Mouse (Mus musculus) natural killer cell, adult 2 months (primary cell): ENCODE results near the gene 2700081O15Rik.
"Not testable (repeated sequence)": the region's sequence is repeated elsewhere in the genome, so short reads cannot be mapped to it uniquely, and the experiment has no call there.

ENCODE experiments used
- DNase-seq, 2 experiments: peaks; one replicate each; pipeline ENCODE4 v3.0.0; 2022; ENCODE audit warnings: low spot score in 2 of 2

2700081O15Rik gene

GRCm38 (mm10) chr19:7416834-7417735 lies at the start of gene 2700081O15Rik:
TSS of gene 2700081O15Rik (plus strand) at chr19:7417625.
- DNase-seq = peak in 1 of 2 experiments; percentile 26

DNA sequence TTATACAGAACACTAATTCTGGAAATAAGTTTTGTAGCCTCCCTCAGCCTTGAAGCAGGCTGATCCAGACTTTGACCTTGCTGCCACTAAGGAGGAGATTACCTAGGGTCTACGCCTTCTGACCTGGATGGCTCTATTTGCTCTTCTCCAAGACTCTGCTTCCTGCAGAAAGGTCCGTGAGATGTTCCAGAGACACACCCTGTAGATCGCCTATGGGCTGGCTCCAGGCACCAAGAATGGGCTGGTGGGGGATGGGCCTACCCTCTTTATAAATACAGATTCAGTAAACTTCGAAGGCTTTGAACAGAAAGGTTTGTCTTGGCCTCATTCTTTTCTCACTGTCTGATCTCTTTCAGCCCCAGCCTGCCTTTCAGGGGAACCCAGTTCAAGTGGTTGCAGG lies 48.0 kb upstream of the 2700081O15Rik start:
- not testable (repeated sequence) for DNase-seq

DNA sequence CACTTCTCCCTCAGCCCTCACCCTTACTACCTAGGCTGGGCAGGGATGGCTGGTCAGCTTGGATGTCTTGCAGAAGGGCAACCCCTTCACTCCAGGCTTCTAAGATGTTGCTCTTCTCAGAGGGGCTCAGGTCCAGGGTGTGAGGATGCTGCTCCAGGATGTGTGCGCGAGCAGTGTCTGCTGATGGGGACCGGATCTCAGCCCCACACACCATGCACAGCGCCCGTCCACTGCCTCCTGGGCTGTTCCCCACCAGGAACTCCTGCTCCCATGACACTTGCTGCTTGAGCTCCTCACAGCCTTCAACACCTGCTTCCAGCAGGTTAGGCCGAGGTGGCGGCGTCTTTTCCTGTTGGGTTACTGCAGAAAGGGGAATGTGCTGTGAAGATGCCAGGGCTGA lies 42.9 kb upstream of the 2700081O15Rik start:
- no peak for DNase-seq

DNA sequence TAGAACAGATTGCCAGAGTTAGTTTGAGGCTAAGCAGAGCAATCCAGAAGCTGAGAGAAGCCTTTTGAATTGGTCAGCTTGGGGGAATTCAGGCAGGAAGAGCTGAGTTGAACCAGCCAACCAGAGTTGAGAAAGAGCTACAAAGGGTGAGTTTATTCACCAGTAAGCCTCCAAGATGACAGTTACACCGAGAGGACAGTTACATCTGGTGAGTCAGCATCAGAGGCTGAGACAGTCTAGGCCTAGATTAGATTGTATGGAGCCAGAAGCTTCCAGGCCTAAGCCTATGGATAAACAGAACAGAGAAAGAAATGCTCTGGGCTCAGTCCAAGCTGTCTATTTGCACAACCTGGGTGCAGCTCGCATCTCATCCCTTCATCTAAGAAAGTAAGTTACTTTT lies 39.8 kb upstream of the 2700081O15Rik start:
- DNase-seq = no peak

DNA sequence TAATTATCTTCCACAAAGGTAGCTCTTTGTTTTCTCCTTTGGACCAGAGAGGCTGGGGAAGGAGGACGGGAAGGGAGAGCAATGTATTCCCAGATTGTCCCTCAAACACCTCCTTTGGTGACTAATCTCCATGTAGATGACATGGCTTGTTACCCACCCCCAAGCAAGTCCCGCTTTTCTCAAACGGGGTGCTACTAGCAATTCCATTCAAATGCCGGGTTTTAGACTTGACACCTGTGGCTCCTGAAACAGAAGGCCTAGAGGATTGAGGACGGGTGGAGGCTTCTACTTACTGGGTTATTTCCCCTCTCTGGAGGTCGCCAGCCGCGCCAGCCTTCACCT lies 35.5 kb upstream of the 2700081O15Rik start:
- DNase-seq = no peak

DNA sequence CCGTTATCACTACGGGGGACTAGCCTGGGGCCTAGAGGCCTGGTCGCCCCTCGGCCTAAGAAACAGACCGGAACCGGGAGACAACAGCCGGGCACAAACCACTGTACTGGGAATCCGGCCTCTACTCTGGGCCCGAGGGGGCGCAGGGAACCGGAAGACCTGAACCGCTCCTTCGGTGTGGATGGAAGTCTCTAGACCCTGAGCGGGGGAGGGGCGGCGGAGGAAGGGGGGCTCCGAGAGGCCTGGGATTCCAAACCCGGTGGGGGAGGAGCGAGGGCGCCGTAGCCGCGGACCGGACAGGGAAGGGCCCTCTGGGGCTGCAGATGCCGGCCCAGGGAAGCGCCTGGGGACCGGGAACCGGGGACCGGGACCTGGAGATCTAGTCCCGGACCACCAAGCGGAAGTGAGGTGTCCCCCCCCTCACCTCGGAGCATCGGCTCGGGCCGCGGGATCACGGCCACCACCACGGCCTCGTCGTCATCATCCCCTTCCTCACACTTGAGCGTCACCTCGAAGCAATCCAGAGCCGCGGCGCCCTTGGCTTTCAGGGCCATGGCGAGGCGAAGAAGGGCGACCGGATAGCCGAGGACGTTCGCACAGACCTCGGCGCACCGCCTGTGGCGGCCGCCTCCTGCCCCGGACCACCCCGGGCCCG lies 35.0 kb upstream of the 2700081O15Rik start:
- peak; percentile 13 to 29 for DNase-seq

DNA sequence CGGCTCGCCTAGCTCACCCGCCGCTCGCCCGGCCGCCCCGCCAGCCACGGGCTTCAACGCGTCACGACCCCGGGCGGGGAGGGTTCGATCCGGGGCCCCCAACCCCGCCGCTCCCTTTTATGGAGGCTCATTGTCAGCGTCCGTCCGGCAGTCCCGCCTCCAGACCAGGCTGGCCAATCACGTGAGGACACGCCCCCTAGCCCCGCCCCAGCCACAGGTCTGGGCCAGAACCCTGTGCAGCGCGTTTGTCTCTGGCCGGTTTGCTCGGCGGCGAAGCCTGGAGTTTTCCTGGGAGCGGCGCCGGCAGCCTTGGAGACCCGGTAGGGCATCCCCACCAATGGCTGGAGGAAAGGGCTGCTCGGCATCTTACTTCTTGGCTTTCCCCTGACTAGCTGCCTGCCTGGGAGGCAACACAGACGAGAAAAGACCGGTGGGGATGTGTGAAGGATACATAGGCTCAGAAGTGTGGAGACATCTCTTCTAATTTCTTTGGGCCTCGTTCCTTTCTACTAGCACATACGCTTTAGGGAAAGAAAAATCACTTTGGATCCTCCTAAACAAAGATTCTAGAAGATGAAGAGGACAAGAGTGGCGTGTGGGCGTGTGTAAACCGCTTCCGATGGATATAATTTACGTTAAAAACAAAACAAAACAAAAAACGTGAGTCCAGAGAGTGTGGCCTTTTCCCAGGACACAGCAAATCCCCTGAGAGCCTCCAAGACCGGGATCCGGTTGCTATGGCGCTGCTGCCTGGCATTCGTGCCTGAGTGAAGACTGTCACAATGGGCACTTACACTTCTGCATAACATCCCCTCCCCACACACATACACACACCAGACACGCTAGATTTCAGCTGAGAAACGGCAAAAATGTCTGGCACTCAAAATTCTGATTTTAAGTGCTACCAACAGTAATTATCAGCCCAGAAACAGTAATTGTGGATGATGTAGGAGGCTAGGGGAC lies 34.2 kb upstream of the 2700081O15Rik start, which contains the start of gene Spindoc:
Gene Spindoc, minus strand, starts transcription at position 92 of the 963 bp plus-strand sequence.
- peak; percentile 93 to 94 for DNase-seq

- DNase-seq = no peak
These were observed 31.4 kb upstream of the 2700081O15Rik start for GRCm38 (mm10) chr19:7386042-7386441.

- DNase-seq = no peak
These were observed 28.9 kb upstream of the 2700081O15Rik start for GRCm38 (mm10) chr19:7388488-7388887.

- DNase-seq = not testable (repeated sequence)
These were observed 20.3 kb upstream of the 2700081O15Rik start for GRCm38 (mm10) chr19:7396867-7397826.

GRCm38 (mm10) chr19:7398898-7399297 lies 18.5 kb upstream of the 2700081O15Rik start:
- not testable (repeated sequence) for DNase-seq

DNA sequence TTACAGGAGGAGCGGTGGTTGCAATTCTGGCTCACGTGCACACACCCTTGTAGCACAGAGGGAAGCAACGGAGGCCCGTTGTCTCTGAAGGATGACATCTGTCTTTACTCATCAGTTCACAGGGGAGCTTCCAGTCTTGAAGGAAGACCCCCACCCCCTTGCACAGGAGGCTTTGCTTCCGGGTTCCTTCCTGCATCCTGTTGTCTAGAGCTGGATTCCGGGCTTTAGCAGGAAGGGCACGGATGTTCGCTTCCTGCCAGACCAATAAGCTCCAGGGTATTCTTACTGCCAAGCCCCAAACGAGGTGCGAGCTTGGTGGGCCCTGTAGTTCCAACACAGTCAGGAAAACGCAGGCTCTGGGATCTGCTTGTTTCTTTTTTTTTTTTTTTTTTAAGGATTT lies 16.8 kb upstream of the 2700081O15Rik start:
- DNase-seq = no peak

DNA sequence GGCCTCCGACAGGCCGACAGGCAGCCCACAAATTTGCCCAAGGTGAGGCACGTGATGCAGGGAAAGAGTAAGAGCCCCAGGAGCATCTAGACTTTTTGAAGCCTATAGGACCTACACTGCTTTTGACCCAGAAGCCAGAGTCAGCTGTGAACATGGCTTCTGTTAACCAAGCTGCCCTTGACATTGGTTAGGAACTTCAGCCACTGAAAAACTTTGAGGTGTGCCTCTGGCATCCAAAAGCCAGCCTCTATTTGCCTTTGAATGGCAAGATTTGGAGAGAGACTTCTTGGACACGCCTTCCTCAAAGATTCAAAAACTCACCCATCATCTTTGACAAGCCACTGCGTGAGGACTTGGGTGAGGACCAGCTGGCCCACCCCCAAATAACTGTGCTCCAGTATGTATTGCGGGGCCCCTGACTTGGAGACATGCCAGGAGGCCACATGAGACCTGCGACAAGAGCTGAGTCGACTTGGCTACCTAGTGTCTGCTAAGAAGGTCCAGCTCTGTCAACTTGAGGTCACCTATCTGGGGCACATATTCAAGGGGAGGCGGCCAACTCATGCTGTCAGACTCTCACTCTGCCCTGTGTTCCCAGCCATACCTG lies 12.7 kb upstream of the 2700081O15Rik start:
- no peak for DNase-seq

- DNase-seq = no peak
These were observed 5.1 kb upstream of the 2700081O15Rik start for GRCm38 (mm10) chr19:7412361-7412760.

DNA sequence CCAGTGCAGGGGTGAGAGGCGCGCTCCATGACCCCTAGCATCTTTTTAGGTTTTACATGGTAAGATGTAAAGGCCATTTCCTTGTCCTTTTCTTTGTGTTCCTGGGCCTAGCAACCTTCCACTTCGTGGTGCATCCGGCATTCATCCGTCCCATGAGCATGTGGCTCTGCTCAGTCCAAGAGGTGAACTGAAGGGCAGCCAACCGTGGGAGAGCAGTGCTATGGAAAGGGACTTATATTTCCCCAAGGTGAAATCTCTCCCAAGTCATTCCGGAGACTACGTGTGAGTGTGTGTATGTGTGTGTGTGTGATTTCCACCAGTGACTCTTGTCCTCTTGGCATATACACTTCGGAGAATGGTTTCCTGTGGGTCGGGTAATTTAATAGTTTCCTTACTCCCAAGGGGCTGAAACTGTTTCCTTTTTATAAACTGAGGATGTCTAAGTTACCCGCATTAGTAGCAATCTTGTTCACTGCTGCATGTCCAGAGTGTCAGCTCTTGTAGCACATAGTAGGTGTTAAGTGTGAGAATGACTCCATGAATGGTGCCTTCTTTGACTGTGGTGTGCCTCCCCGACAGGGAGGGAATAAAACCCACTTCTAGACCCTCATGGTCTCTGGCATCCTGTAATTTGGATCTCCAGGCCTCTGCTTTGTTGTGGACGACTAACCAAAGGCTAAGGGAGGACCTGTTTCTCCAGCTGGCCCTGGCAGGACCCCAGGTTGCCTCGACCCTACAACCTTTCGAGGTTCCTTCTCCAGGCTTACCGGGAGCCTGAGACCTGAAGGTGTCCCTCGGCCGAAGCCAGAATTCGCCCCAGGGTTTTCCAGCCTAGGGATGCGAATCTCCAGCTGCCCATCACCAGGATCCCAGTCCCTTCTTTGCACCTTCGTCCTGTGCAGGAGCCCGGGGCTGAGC lies 1.2 kb upstream of the 2700081O15Rik start:
- DNase-seq = no peak

DNA sequence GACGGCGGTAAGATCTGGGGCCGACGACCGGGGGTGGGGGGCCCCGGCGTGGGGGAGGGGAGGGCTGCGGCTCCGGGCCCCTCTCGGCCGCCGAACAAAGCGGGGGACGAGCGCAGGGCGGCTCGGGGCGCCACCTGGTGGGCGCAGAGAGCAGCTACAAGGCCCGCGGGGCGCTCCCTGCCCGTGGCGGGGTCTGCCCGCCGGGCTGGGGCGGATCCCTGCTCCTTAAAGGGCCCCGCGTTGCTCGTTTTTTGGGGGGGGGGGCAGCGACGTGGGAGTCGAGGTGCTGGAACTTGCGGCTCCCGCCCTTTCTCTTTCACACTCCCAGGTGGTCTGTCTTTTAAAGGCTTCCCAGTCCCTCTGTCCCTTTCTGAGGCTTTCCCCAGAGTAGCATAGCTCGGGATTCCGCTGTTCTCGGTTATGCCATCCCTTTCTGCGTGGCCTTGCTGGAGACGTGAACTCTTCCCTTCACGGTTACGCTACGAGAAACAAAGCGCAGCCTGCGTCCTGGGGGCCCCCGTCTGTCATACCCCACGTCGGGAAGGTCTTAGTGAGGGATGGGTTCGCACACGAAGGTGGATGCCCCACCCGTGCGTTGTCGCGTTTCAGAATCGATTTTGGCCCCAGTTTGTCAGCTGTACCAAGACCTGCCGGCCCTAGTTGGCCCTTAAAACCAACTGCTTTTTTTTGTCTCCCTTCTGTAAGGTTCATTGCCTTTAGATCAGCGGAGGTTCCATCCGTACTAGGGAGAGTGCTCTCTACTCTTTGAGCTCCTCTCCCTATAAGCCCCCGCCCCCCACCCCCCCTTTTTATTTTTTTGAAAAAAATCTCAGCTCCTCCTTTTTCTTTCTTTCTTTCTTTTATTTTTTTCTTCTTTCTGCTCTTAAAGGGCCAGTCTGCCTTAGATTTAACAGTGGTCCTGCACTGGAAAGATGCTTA lies 755 bp downstream of the 2700081O15Rik start:
- DNase-seq = peak; percentile 44 to 72

DNA sequence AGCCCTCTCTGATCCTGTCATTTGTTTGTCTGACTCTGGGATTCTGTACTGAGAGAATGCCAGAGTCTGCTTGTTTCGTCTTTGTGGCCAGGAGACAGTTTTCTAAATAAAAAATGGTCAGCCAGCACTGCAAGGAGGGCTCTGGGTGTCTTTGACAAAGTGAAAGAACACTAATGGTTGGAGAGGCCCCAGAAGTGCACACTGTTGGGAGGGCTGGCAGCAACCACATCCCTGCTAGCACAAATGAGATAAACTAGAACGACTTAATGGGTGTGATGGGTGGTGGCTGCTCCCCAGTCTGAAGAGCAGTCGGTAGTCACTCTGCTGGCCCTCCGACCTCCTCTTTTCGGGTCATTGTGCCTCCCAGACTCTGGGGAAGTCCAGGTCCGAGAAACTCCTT lies 1.7 kb downstream of the 2700081O15Rik start:
- DNase-seq = no peak

DNA sequence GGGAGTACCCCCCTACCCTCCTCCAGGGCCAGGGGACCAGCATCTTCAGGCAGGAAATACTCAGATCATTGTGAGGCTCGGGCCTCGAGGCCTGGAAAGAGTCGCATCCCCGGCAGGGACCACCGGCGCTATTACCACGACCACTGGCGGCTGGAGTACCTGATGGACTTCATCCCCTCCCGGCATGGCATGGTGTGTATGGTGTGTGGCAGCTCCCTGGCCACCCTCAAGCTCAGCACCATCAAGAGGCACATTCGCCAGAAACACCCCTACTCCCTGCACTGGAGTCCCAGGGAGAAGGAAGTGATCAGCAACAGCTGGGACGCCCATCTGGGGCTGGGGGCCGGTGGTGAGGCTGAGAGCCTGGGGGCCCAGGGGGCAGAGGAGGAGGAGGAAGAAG lies 2.7 kb downstream of the 2700081O15Rik start:
- DNase-seq = no peak
